Mouse (Mus musculus) bone marrow, adult 2 months (tissue): ENCODE measurements around the gene Mrps35. TPM values are rescaled to one million over a fixed set of nuclear protein-coding genes. Genes with fewer than 3 reads are reported as not detected.

Experiments
- H3K27ac ChIP-seq: fragments of 200-500 bp; 2 replicates; pipeline ENCODE4 v1.5.1; 2012; ENCODE audit warnings: low read depth, mild to moderate bottlenecking, control low read depth, inconsistent platforms, low read length; ENCODE audit not compliant: control insufficient read depth, poor library complexity, insufficient read depth
- H3K4me1 ChIP-seq: fragments of 200-500 bp; 2 replicates; pipeline ENCODE4 v1.6.1; 2011; ENCODE audit warnings: low read length; ENCODE audit not compliant: control insufficient read depth, insufficient read depth
- H3K4me3 ChIP-seq: fragments of 200-500 bp; replicated peaks from 2 replicates; pipeline ENCODE3; 2011; ENCODE audit warnings: mild to moderate bottlenecking, low read depth, low read length, control low read depth; ENCODE audit not compliant: control insufficient read depth
- CTCF ChIP-seq: fragments of 200-500 bp; IDR thresholded peaks from 2 replicates; pipeline ENCODE4 v1.5.1; 2011; ENCODE audit warnings: low read length, control low read depth; ENCODE audit not compliant: control insufficient read depth, insufficient read depth
- POLR2A ChIP-seq: fragments of 200-500 bp; IDR thresholded peaks from 2 replicates; pipeline ENCODE4 v1.6.1; 2011; ENCODE audit warnings: low read depth, mild to moderate bottlenecking, control low read depth, low read length, borderline replicate concordance; ENCODE audit not compliant: control insufficient read depth
- WGBS: fragments of 180-500 bp; shearing (Covaris S2); methylation state at CpG from one replicate; pipeline ENCODE4 v1.1.7; 2018; 5-methylcytosine and 5-hydroxymethylcytosine counted together
- polyA plus RNA-seq: library from polyadenylated mRNA; stranded (reverse); fragments of >200 nt; gene quantifications from 2 replicates; pipeline ENCODE4 v1.2.4, GENCODE M21; 2011; ENCODE audit warnings: low replicate concordance; ENCODE audit not compliant: missing spikeins, insufficient read depth, insufficient read length

Mrps35 gene
- polyA plus RNA-seq, 1 experiment: 41.9 TPM

GRCm38 (mm10) chr6:147023133-147023395 is 19.5 kb upstream of the Mrps35 start:
- H3K4me1 ChIP-seq: no peaks in the 10 kb centered on the region
- H3K4me3 ChIP-seq: no peak overlapping the region
- no peak overlapping the region for H3K27ac ChIP-seq
- no peak for TF ChIP-seq CTCF
- WGBS: 78% methylated on average over 2 of the region's 2 CpGs

DNA sequence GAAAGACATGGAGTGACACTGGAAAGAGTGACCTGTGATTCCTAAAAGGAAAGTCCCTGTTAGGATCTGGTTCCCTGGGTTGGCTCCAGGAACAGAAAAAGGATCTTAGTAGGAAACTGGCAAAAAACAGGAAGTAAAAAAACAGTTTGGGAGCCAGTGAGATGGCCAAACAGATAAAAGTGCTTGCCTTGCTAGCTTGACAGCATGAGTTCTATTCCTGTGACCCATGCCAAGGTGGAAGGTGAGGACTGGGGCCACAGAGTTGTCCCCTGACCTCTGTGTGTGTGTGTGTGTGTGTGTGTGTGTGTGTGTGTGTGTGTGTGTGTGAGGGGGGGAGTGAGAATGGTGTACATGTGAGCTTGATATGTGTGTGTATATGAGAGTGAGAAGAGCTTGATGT is 19.0 kb upstream of the Mrps35 start:
- TF ChIP-seq POLR2A (no peak), CTCF (no peak)
- Histone ChIP-seq H3K27ac (no peak overlapping the region), H3K4me3 (no peak overlapping the region), H3K4me1 (no peaks in the 10 kb centered on the region)

DNA sequence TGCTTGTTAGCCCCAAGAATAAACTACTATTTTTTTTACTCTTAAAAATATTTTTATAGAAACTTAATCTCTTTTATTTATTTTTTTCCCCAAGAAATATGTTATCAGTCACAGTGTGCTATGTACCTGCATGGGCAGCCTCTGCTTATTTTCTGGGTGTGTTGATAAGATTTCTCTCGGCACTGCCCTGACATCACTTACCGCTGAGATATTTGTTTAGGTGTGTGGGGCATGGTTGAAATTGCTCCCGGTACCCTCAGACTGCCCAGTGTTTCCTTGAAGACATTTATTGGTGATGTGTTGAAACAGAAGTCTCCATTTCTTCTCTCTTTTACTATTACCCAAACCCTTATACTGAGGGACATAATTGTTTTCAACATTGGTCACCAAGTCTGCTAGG is 17.8 kb upstream of the Mrps35 start:
- H3K4me1 ChIP-seq: no peaks in the 10 kb centered on the region
- H3K27ac ChIP-seq: no peak overlapping the region
- H3K4me3 ChIP-seq: no peak overlapping the region
- TF ChIP-seq POLR2A (no peak), CTCF (no peak)
- 76% methylated on average over 3 of the region's 3 CpGs for WGBS

DNA sequence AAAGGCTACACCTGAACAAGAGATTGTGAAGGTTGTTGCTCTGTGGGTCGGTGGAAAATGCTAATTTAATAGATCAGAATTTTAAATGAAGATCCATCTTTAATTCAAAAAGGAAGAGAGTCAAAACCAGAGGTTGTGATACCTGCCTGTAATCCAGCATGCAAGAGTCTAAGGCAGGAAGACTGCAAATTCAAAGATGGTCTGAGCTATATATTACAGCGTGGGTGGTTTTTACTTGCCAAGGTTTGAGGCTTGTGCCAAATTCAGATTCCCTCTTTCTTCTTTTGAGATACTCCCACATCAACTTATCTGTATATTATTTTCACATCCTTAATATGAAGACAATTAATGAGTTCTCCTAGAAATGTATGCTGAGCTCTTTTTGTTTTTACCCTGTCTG is 14.2 kb upstream of the Mrps35 start:
- no peak overlapping the region for H3K4me3 ChIP-seq
- no peak overlapping the region for H3K27ac ChIP-seq
- no peak for TF ChIP-seq POLR2A
- no peak for TF ChIP-seq CTCF
- 80% methylated on average over 2 of the region's 2 CpGs for WGBS
- no peaks in the 10 kb centered on the region for H3K4me1 ChIP-seq

DNA sequence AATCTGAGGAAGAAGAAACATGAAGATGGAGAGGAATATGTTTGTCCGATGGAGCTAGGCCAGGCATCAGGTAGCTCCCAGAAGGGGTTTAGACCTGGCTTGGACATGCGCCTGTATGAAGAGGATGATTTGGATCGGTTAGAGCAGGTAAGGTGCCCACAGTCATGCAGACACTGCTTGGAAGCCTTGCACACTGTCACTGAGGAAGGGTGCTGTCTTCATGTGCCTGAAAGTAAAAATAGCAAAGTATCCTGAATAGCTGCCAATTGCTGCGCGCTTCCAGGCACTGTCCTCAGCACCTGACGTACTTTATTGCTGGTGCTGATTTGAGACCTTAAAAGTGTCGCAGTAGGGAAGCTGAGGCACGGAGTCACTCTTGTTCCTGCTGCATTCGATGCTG is 13.0 kb upstream of the Mrps35 start:
- no peak for TF ChIP-seq CTCF
- no peak for TF ChIP-seq POLR2A
- 86% methylated on average over 9 of the region's 9 CpGs for WGBS
- Histone ChIP-seq H3K27ac (no peak overlapping the region), H3K4me1 (no peaks in the 10 kb centered on the region), H3K4me3 (no peak overlapping the region)

DNA sequence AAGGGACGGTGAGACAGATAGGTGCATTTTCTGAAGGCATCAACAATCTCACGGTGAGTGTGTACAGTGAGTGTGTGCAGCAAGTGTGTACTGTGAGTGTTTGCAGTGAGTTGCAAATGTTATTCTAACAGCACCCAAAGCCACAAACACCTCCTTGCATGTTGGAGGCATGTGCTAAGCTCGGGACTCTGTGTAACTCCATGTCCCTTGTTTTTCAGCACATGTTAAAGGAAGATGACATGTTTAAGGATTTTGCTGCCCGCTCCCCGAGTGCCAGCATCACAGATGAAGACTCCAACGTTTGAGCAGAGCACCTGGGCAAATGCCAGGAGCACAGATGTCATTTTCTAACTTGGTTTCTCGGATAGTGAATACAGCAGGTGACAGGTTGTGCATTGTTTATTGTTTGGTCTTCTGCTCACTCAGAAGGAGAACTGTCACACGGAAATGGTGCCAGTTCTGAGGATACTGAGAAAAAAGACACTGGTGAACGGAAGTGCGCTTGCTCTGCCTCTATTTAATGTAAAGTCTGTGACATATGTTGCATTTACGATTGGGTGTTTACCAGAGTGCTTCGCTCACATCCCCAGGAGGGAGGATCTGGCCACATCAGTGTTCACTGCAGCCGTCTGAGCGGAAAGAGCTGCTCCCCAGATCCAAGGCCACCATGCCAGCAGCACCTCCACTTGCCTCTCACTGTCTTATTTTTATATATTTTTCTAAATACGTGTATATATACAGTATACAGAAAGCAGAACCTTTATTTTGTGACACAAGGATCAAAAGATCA is 12.3 kb upstream of the Mrps35 start:
- Histone ChIP-seq H3K4me1 (no peaks in the 10 kb centered on the region), H3K27ac (no peak overlapping the region), H3K4me3 (no peak overlapping the region)
- 83% methylated on average over 15 of the region's 15 CpGs for WGBS
- TF ChIP-seq CTCF (no peak), POLR2A (no peak)

GRCm38 (mm10) chr6:147032303-147032925 is 10.2 kb upstream of the Mrps35 start, which contains the start of gene Rep15:
TSS of gene Rep15 (plus strand) at chr6:147032584.
- WGBS: 73% methylated on average over 13 of the region's 13 CpGs
- Histone ChIP-seq H3K4me3 (no peak within 1 kb of the TSS), H3K4me1 (no peaks in the 10 kb centered on the region), H3K27ac (no peak within 1 kb of the TSS)
- TF ChIP-seq CTCF (no peak), POLR2A (no peak)

GRCm38 (mm10) chr6:147043633-147044032 is 1.1 kb downstream of the Mrps35 start:
- peaks cover 1% of the 10 kb centered on the region; the same call in 1 of the 2 replicates for H3K4me1 ChIP-seq
- TF ChIP-seq POLR2A (no peak), CTCF (no peak)
- no peak overlapping the region for H3K27ac ChIP-seq
- no peak overlapping the region for H3K4me3 ChIP-seq
- 42% methylated on average over 7 of the region's 7 CpGs for WGBS

- 90% methylated on average over 13 of the region's 13 CpGs for WGBS
- no peak overlapping the region for H3K27ac ChIP-seq
- no peak for TF ChIP-seq CTCF
- TF ChIP-seq POLR2A: no peak
- H3K4me1 ChIP-seq: peaks cover 3% of the 10 kb centered on the region
- H3K4me3 ChIP-seq: no peak overlapping the region
Measured at GRCm38 (mm10) chr6:147049239-147049805, 6.8 kb downstream of the Mrps35 start.
